Mouse (Mus musculus) brown adipose tissue, adult 24 weeks (tissue): ENCODE measurements around the gene Ppme1. TPM values are rescaled to one million over a fixed set of nuclear protein-coding genes. Genes with fewer than 3 reads are reported as not detected.

Experiments used
- H3K27ac ChIP-seq: fragments of 200-500 bp; replicated peaks from 2 replicates; pipeline ENCODE4 v1.5.1; 2012; ENCODE audit warnings: low read depth, mild to moderate bottlenecking, low read length
- H3K4me1 ChIP-seq: fragments of 200-500 bp; 2 replicates; pipeline ENCODE4 v1.6.1; 2012; ENCODE audit warnings: low read length, mixed read lengths; ENCODE audit not compliant: control insufficient read depth, insufficient read depth, insufficient read length
- H3K4me3 ChIP-seq: fragments of 200-500 bp; 2 replicates; pipeline ENCODE4 v1.5.1; 2012; ENCODE audit warnings: low read depth, mild to moderate bottlenecking, low read length, moderate library complexity; ENCODE audit not compliant: insufficient read depth
- polyA plus RNA-seq: library from polyadenylated mRNA; stranded (reverse); fragments of >200 nt; gene quantifications from 2 replicates; pipeline ENCODE4 v1.2.4, GENCODE M21; 2012; ENCODE audit not compliant: missing spikeins, insufficient read depth, insufficient read length

The Ppme1 gene
- polyA plus RNA-seq, 1 experiment = 38.1 TPM

DNA sequence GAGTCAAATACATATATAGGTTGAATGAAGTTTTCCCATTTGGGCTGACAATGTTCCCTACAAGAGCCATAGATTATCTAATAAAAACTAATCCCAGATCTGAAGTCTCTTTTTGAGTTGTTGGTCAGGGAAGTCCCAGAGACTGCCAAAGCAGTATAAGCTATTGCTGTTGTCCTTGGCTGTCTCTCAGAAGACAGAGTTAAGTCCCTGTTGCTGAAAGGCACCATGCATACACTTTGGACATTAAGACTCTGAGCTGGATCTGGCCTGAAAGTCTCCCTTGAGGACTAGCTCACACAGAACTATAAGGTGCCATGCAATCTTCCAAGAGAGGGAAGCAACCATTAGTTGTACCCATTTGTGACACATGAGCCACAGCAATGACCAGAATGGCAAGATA lies 14.3 kb downstream of the Ppme1 start:
- H3K4me1 ChIP-seq = peaks cover 2% of the 10 kb centered on the region; the same call in 1 of the 2 replicates
- H3K27ac ChIP-seq = no peak overlapping the region
- no peak overlapping the region for H3K4me3 ChIP-seq

DNA sequence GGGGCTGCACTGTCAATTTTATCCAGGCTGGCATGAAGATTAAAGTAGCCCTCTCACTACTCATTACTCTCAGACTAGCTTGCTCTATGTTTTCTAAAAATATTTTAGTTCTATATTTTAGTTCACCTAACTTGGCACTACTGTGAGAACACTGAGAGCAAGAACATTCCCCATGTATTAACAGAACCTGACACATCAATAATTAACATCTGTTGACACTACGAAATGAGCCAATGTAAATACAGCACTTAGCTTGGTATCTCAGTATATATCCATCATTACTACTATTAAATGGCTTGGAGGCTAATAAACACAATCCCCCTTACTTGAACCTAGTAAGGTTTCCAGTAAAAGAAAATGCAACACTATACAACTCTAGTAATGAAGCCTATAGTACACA lies 15.3 kb downstream of the Ppme1 start:
- Histone ChIP-seq H3K4me1 (peaks cover 2% of the 10 kb centered on the region; the same call in 1 of the 2 replicates), H3K4me3 (no peak overlapping the region), H3K27ac (no peak overlapping the region)

- H3K4me3 ChIP-seq = no peak overlapping the region
- no peak overlapping the region for H3K27ac ChIP-seq
- peaks cover 2% of the 10 kb centered on the region; the same call in 1 of the 2 replicates for H3K4me1 ChIP-seq
Observed at GRCm38 (mm10) chr7:100356324-100356723, 15.8 kb downstream of the Ppme1 start.

GRCm38 (mm10) chr7:100354984-100355383 lies 17.1 kb downstream of the Ppme1 start:
- H3K4me3 ChIP-seq = no peak overlapping the region
- peaks cover 2% of the 10 kb centered on the region; the same call in 1 of the 2 replicates for H3K4me1 ChIP-seq
- H3K27ac ChIP-seq = no peak overlapping the region

DNA sequence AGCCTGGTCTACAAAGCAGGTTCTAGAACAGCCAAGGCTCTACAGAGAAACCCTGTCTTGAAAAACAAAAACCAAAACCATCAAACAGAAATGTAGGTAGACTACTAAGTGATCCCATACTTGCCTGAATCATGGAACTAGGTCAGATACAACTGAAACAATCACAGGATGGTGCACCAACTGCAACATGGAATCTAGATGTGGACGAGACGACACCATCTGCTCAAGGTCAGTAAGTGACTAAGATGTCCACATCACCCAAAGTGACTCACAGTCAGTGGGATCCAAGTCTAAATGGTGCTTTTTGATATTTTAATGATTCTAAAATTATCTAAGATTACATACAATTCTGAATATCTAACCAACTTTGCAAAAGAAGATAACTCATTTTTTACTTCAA lies 36.2 kb downstream of the Ppme1 start:
- Histone ChIP-seq H3K4me1 (no peaks in the 10 kb centered on the region), H3K4me3 (no peak overlapping the region)

GRCm38 (mm10) chr7:100331269-100331668 lies 40.8 kb downstream of the Ppme1 start:
- Histone ChIP-seq H3K27ac (no peak overlapping the region), H3K4me1 (no peaks in the 10 kb centered on the region), H3K4me3 (no peak overlapping the region)

More for the DNA sequence above, 36.2 kb downstream of the Ppme1 start:
- H3K27ac ChIP-seq = no peak overlapping the region

- Histone ChIP-seq H3K4me3 (no peak overlapping the region), H3K4me1 (no peaks in the 10 kb centered on the region), H3K27ac (no peak overlapping the region)
Observed at GRCm38 (mm10) chr7:100328636-100329035, 43.5 kb downstream of the Ppme1 start.

- Histone ChIP-seq H3K4me3 (no peak overlapping the region), H3K27ac (no peak overlapping the region), H3K4me1 (no peaks in the 10 kb centered on the region)
Observed at GRCm38 (mm10) chr7:100327514-100327913, 44.6 kb downstream of the Ppme1 start.

- Histone ChIP-seq H3K4me3 (no peak overlapping the region), H3K27ac (no peak overlapping the region), H3K4me1 (no peaks in the 10 kb centered on the region)
Observed at GRCm38 (mm10) chr7:100325482-100325881, 46.6 kb downstream of the Ppme1 start.

- no peaks in the 10 kb centered on the region for H3K4me1 ChIP-seq
- no peak overlapping the region for H3K4me3 ChIP-seq
- H3K27ac ChIP-seq = no peak overlapping the region
Observed at GRCm38 (mm10) chr7:100323721-100324120, 48.4 kb downstream of the Ppme1 start.

- no peak overlapping the region for H3K27ac ChIP-seq
- H3K4me3 ChIP-seq = no peak overlapping the region
- H3K4me1 ChIP-seq = no peaks in the 10 kb centered on the region
Observed at GRCm38 (mm10) chr7:100317534-100317933, 54.6 kb downstream of the Ppme1 start.

DNA sequence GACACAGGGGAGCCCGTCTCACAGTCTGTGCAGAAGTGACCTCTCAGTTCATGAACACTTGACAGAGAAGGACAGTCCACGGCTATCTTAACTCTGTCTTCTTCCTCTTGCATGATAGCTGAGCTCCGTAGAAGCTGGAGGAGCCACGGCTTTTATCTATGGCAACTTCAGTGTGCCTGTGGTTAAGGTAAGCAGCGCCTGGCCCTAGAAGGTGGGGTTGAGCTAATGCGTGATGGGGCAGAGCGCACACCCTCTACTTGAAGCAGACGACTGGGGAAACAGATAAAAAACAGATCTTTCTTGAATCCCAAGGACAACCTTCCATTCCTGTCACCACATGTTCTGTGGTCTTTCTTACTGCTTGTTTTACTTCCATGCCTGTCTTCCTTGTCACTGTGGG lies 55.2 kb downstream of the Ppme1 start:
- Histone ChIP-seq H3K4me1 (no peaks in the 10 kb centered on the region), H3K4me3 (no peak overlapping the region), H3K27ac (no peak overlapping the region)

GRCm38 (mm10) chr7:100312716-100313115 lies 59.4 kb downstream of the Ppme1 start:
- no peak overlapping the region for H3K27ac ChIP-seq
- no peak overlapping the region for H3K4me3 ChIP-seq
- no peaks in the 10 kb centered on the region for H3K4me1 ChIP-seq

GRCm38 (mm10) chr7:100310290-100310689 lies 61.8 kb downstream of the Ppme1 start:
- H3K27ac ChIP-seq = no peak overlapping the region
- no peak overlapping the region for H3K4me3 ChIP-seq
- H3K4me1 ChIP-seq = no peaks in the 10 kb centered on the region

GRCm38 (mm10) chr7:100309679-100310078 lies 62.4 kb downstream of the Ppme1 start:
- no peak overlapping the region for H3K27ac ChIP-seq
- H3K4me1 ChIP-seq = no peaks in the 10 kb centered on the region
- no peak overlapping the region for H3K4me3 ChIP-seq

DNA sequence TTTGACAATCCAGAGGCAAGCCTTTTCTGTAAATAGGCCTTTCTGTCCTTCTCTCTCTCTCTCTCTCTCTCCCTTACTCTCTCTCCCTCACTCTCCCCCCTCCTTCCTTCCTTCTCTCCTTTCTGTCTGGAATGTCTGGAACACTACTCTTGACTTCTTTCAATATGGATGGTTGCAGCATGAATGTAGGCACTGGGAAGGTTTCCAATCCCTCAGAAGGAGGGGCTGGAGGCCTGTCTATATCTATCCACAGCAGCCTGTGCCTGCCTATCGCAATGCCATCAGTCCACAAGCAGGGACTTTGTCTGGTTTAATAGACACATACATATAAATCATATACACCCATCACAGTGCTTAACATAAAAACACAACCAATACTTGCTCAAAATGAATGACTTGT lies 62.9 kb downstream of the Ppme1 start:
- Histone ChIP-seq H3K4me1 (no peaks in the 10 kb centered on the region), H3K4me3 (no peak overlapping the region), H3K27ac (no peak overlapping the region)
